Mouse (Mus musculus) heart, embryonic 15.5 days (tissue): ENCODE measurements around the gene Armc12. TPM values are rescaled to one million over a fixed set of nuclear protein-coding genes. Genes with fewer than 3 reads are reported as not detected.

ENCODE experiments used
- ATAC-seq: fragments of 200-750 bp; cut with Nextera tagmentation; replicated peaks from 2 replicates; pipeline ENCODE4 v1.8.0; 2017; ENCODE audit warnings: low read depth, moderate TSS enrichment; ENCODE audit not compliant: insufficient number of reproducible peaks, insufficient read depth, low FRiP score
- H3K27ac ChIP-seq: fragments of 300-500 bp; sonication (generic); 2 replicates; pipeline ENCODE4 v1.5.1; 2015; ENCODE audit warnings: mild to moderate bottlenecking, inconsistent platforms
- H3K27me3 ChIP-seq: fragments of 300-500 bp; sonication (generic); 2 replicates; pipeline ENCODE4 v1.6.1; 2015; ENCODE audit warnings: inconsistent platforms
- H3K36me3 ChIP-seq: fragments of 300-500 bp; sonication (generic); 2 replicates; pipeline ENCODE4 v1.6.1; 2015; ENCODE audit warnings: mild to moderate bottlenecking, inconsistent platforms
- H3K4me1 ChIP-seq: fragments of 300-500 bp; sonication (generic); replicated peaks from 2 replicates; pipeline ENCODE4 v1.6.1; 2015; ENCODE audit warnings: inconsistent platforms
- H3K4me2 ChIP-seq: fragments of 300-500 bp; sonication (generic); 2 replicates; pipeline ENCODE4 v1.6.1; 2015; ENCODE audit warnings: inconsistent platforms, mild to moderate bottlenecking, moderate library complexity
- H3K4me3 ChIP-seq: fragments of 300-500 bp; sonication (generic); 2 replicates; pipeline ENCODE4 v1.5.1; 2015; ENCODE audit warnings: mild to moderate bottlenecking, inconsistent platforms
- H3K9ac ChIP-seq: fragments of 300-500 bp; sonication (generic); 2 replicates; pipeline ENCODE4 v1.6.1; 2015; ENCODE audit warnings: mild to moderate bottlenecking, inconsistent platforms
- H3K9me3 ChIP-seq: fragments of 300-500 bp; sonication (generic); replicated peaks from 2 replicates; pipeline ENCODE4 v1.6.1; 2016; ENCODE audit warnings: inconsistent platforms
- WGBS: fragments of 180-500 bp; shearing (Covaris S2); methylation state at CpG from one replicate; pipeline ENCODE4 v1.1.7; 2015; ENCODE audit warnings: mixed read lengths; 5-methylcytosine and 5-hydroxymethylcytosine counted together
- polyA plus RNA-seq: library from polyadenylated mRNA; unstranded; fragments of >200 nt; fragmentation: Nextera tagmentation; extraction: Ambion mirVana; gene quantifications from 2 replicates; pipeline ENCODE4 v1.2.1, GENCODE M21; 2015

Armc12 gene
- polyA plus RNA-seq, 1 experiment from 2014 or later: not detected

- H3K9me3 ChIP-seq: no peaks in the 10 kb centered on the region
- H3K4me3 ChIP-seq: no peak overlapping the region
- H3K27me3 ChIP-seq: no peaks in the 10 kb centered on the region
- no peak overlapping the region for H3K27ac ChIP-seq
- H3K4me2 ChIP-seq: no peak overlapping the region
- no peak for ATAC-seq
- H3K9ac ChIP-seq: no peak overlapping the region
- H3K4me1 ChIP-seq: 0 out of 2 replicates have a peak, but pooled peaks cover 3% of the 10 kb centered on the region
- no peaks in the 10 kb centered on the region for H3K36me3 ChIP-seq
These were observed 34.6 kb downstream of the Armc12 start for GRCm38 (mm10) chr17:28565181-28565580.

- Histone ChIP-seq H3K36me3 (no peaks in the 10 kb centered on the region), H3K27me3 (no peaks in the 10 kb centered on the region), H3K4me2 (no peak overlapping the region), H3K27ac (no peak overlapping the region), H3K4me1 (no peaks in the 10 kb centered on the region), H3K9me3 (no peaks in the 10 kb centered on the region), H3K4me3 (no peak overlapping the region), H3K9ac (no peak overlapping the region)
- ATAC-seq: no peak
- 45% methylated on average over 3 of the region's 3 CpGs for WGBS
These were observed 36.9 kb downstream of the Armc12 start for GRCm38 (mm10) chr17:28567541-28567940.

GRCm38 (mm10) chr17:28571868-28572267 lies 41.3 kb downstream of the Armc12 start:
- Histone ChIP-seq H3K27ac (no peak overlapping the region), H3K27me3 (peaks cover 7% of the 10 kb centered on the region; the same call in 1 of the 2 replicates), H3K9ac (no peak overlapping the region), H3K9me3 (no peaks in the 10 kb centered on the region), H3K4me1 (peaks cover 8% of the 10 kb centered on the region), H3K36me3 (no peaks in the 10 kb centered on the region), H3K4me2 (no peak overlapping the region), H3K4me3 (no peak overlapping the region)
- 61% methylated on average over 3 of the region's 3 CpGs for WGBS
- no peak for ATAC-seq

GRCm38 (mm10) chr17:28572521-28572920 lies 41.9 kb downstream of the Armc12 start:
- H3K4me3 ChIP-seq: no peak overlapping the region
- peaks cover 7% of the 10 kb centered on the region; the same call in 1 of the 2 replicates for H3K27me3 ChIP-seq
- H3K9ac ChIP-seq: no peak overlapping the region
- ATAC-seq: no peak
- H3K27ac ChIP-seq: no peak overlapping the region
- no peaks in the 10 kb centered on the region for H3K36me3 ChIP-seq
- no peak overlapping the region for H3K4me2 ChIP-seq
- peaks cover 8% of the 10 kb centered on the region for H3K4me1 ChIP-seq
- no peaks in the 10 kb centered on the region for H3K9me3 ChIP-seq
- WGBS: 71% methylated on average over 7 of the region's 7 CpGs

- Histone ChIP-seq H3K4me3 (no peak overlapping the region), H3K27ac (no peak overlapping the region), H3K9ac (no peak overlapping the region), H3K4me1 (peaks cover 8% of the 10 kb centered on the region), H3K4me2 (no peak overlapping the region), H3K27me3 (peaks cover 7% of the 10 kb centered on the region; the same call in 1 of the 2 replicates), H3K9me3 (no peaks in the 10 kb centered on the region), H3K36me3 (no peaks in the 10 kb centered on the region)
- WGBS: 76% methylated on average over 6 of the region's 6 CpGs
- no peak for ATAC-seq
These were observed 42.3 kb downstream of the Armc12 start for GRCm38 (mm10) chr17:28572941-28573340.

GRCm38 (mm10) chr17:28575244-28576125 lies 44.9 kb downstream of the Armc12 start, which contains the start of gene Lhfpl5:
TSS of gene Lhfpl5 (plus strand) at chr17:28575641.
- ATAC-seq: peak; percentile 54
- Histone ChIP-seq H3K4me3 (peak within 1 kb of the TSS; percentile 31), H3K27ac (no peak within 1 kb of the TSS), H3K4me1 (peaks cover 8% of the 10 kb centered on the region), H3K9me3 (no peaks in the 10 kb centered on the region), H3K4me2 (peak within 1 kb of the TSS; percentile 59), H3K27me3 (peaks cover 7% of the 10 kb centered on the region; the same call in 1 of the 2 replicates), H3K36me3 (no peaks in the 10 kb centered on the region), H3K9ac (no peak within 1 kb of the TSS)
- 16% methylated on average over 50 of the region's 50 CpGs for WGBS

- no peak overlapping the region for H3K9ac ChIP-seq
- H3K9me3 ChIP-seq: no peaks in the 10 kb centered on the region
- peaks cover 5% of the 10 kb centered on the region for H3K4me1 ChIP-seq
- peaks cover 5% of the 10 kb centered on the region; the same call in 1 of the 2 replicates for H3K27me3 ChIP-seq
- H3K4me3 ChIP-seq: no peak overlapping the region
- no peaks in the 10 kb centered on the region for H3K36me3 ChIP-seq
- 5% methylated on average over 9 of the region's 9 CpGs for WGBS
- H3K27ac ChIP-seq: no peak overlapping the region
- no peak overlapping the region for H3K4me2 ChIP-seq
- ATAC-seq: peak; percentile 48; the same call in 1 of the 2 replicates
These were observed 49.8 kb downstream of the Armc12 start for GRCm38 (mm10) chr17:28580396-28580795.

- Histone ChIP-seq H3K4me1 (no peaks in the 10 kb centered on the region; the same call in 1 of the 2 replicates), H3K9me3 (no peaks in the 10 kb centered on the region), H3K27me3 (0 out of 2 replicates have a peak, but pooled peaks cover 3% of the 10 kb centered on the region), H3K36me3 (no peaks in the 10 kb centered on the region), H3K4me3 (no peak overlapping the region), H3K4me2 (no peak overlapping the region), H3K27ac (no peak overlapping the region), H3K9ac (no peak overlapping the region)
- 59% methylated on average over 2 of the region's 2 CpGs for WGBS
- no peak for ATAC-seq
These were observed 50.5 kb downstream of the Armc12 start for GRCm38 (mm10) chr17:28581056-28581455.

GRCm38 (mm10) chr17:28586509-28586908 lies 55.9 kb downstream of the Armc12 start:
- no peak overlapping the region for H3K9ac ChIP-seq
- no peak for ATAC-seq
- no peak overlapping the region for H3K4me3 ChIP-seq
- peaks cover 11% of the 10 kb centered on the region for H3K4me1 ChIP-seq
- H3K27ac ChIP-seq: no peak overlapping the region
- H3K36me3 ChIP-seq: peaks cover 37% of the 10 kb centered on the region
- H3K4me2 ChIP-seq: no peak overlapping the region
- WGBS: 73% methylated on average over 3 of the region's 3 CpGs
- H3K9me3 ChIP-seq: no peaks in the 10 kb centered on the region
- no peaks in the 10 kb centered on the region for H3K27me3 ChIP-seq

- peaks cover 50% of the 10 kb centered on the region for H3K36me3 ChIP-seq
- H3K4me2 ChIP-seq: no peak overlapping the region
- H3K4me3 ChIP-seq: no peak overlapping the region
- ATAC-seq: no peak
- H3K9ac ChIP-seq: no peak overlapping the region
- peaks cover 26% of the 10 kb centered on the region for H3K4me1 ChIP-seq
- H3K27ac ChIP-seq: no peak overlapping the region
- whole genome bisulfite sequencing: 73% methylated on average over 2 of the region's 2 CpGs
- no peaks in the 10 kb centered on the region for H3K27me3 ChIP-seq
- no peaks in the 10 kb centered on the region for H3K9me3 ChIP-seq
These were observed 58.0 kb downstream of the Armc12 start for GRCm38 (mm10) chr17:28588591-28588990.
